Mouse (Mus musculus) c-Kit-positive CD71-negative TER-119-negative erythroid progenitor cells, embryonic 14.5 days (primary cell): ENCODE results near the gene Gcgr.

ENCODE experiments used
- DNase-seq: peaks from one replicate; pipeline ENCODE4 v3.0.0-alpha.2; 2013; ENCODE audit warnings: low read depth

Gcgr gene

DNA sequence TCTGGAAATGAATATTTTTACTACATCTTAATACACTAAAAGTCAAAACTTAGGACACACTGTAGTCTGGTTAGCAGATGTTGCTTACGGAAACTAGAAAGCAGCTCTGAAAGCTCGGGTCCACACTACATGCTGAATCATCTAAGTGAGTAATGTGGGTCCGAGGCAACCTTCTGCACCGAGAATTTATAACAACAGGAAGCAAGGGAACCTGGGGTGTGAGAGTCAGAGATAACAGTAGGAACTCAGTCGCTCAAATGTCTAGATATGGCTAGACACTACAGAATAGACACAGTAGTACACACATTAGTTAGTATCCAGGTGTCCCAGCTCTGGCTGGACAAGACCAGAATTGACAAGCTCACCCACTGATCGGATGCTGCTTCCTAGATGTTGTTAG lies 58.0 kb downstream of the Gcgr start:
- DNase-seq = no peak
